Mouse (Mus musculus) stomach, postnatal 0 days (tissue): ENCODE data around the gene Ppm1k. TPM values are rescaled to one million over a fixed set of nuclear protein-coding genes. Genes with fewer than 3 reads are reported as not detected.
"Not testable (repeated sequence)": the region's sequence is repeated elsewhere in the genome, so short reads cannot be mapped to it uniquely, and the experiment has no call there.

Source experiments
- ATAC-seq: fragments of 200-750 bp; cut with Nextera tagmentation; 2 replicates; pipeline ENCODE4 v1.8.0; 2017; ENCODE audit not compliant: low FRiP score, low TSS enrichment
- DNase-seq: peaks from one replicate; pipeline ENCODE4 v3.0.0-alpha.2; 2016; ENCODE audit warnings: low spot score
- H3K27ac ChIP-seq: fragments of 300-500 bp; sonication (generic); replicated peaks from 2 replicates; pipeline ENCODE4 v1.5.1; 2014; ENCODE audit warnings: mild to moderate bottlenecking, control low read depth
- H3K27me3 ChIP-seq: fragments of 300-500 bp; sonication (generic); 2 replicates; pipeline ENCODE4 v1.6.1; 2014; ENCODE audit warnings: low read length; ENCODE audit not compliant: control insufficient read depth, insufficient read depth
- H3K36me3 ChIP-seq: fragments of 300-500 bp; sonication (generic); 2 replicates; pipeline ENCODE4 v1.6.1; 2014; ENCODE audit warnings: low read length, mixed read lengths; ENCODE audit not compliant: control insufficient read depth, insufficient read depth
- H3K4me1 ChIP-seq: fragments of 300-500 bp; sonication (generic); replicated peaks from 2 replicates; pipeline ENCODE4 v1.6.1; 2014; ENCODE audit warnings: antibody characterized with exemption; ENCODE audit not compliant: control insufficient read depth, insufficient read depth
- H3K4me2 ChIP-seq: fragments of 300-500 bp; sonication (generic); replicated peaks from 2 replicates; pipeline ENCODE4 v1.6.1; 2014; ENCODE audit warnings: low read depth, mild to moderate bottlenecking, control low read depth, moderate library complexity
- H3K4me3 ChIP-seq: fragments of 300-500 bp; sonication (generic); 2 replicates; pipeline ENCODE4 v1.5.1; 2014; ENCODE audit warnings: low read depth, low read length, control low read depth
- H3K9ac ChIP-seq: fragments of 300-500 bp; sonication (generic); 2 replicates; pipeline ENCODE4 v1.6.1; 2014; ENCODE audit warnings: mild to moderate bottlenecking, low read length, control low read depth, mixed read lengths
- H3K9me3 ChIP-seq: fragments of 300-500 bp; sonication (generic); 2 replicates; pipeline ENCODE4 v1.6.1; 2016; ENCODE audit warnings: low read length; ENCODE audit not compliant: control insufficient read depth
- CTCF ChIP-seq: IDR thresholded peaks from 2 replicates; pipeline ENCODE4 v1.5.1; 2016; ENCODE audit warnings: antibody characterized with exemption, low read depth, mild to moderate bottlenecking, moderate library complexity
- EP300 ChIP-seq: optimal IDR thresholded peaks from 2 replicates; pipeline ENCODE3; 2016; ENCODE audit warnings: antibody characterized with exemption
- WGBS: fragments of 180-500 bp; shearing (Covaris S2); extraction: QIAGEN DNeasy Blood & Tissue Kit; methylation state at CpG from one replicate; pipeline ENCODE4 v1.1.7; 2014; 5-methylcytosine and 5-hydroxymethylcytosine counted together
- polyA plus RNA-seq: library from polyadenylated mRNA; unstranded; fragments of >200 nt; fragmentation: Nextera tagmentation; extraction: Ambion mirVana; gene quantifications from 2 replicates; pipeline ENCODE4 v1.2.1, GENCODE M21; 2015

Gene Ppm1k
- polyA plus RNA-seq, 1 experiment from 2014 or later: 1.3 TPM

DNA sequence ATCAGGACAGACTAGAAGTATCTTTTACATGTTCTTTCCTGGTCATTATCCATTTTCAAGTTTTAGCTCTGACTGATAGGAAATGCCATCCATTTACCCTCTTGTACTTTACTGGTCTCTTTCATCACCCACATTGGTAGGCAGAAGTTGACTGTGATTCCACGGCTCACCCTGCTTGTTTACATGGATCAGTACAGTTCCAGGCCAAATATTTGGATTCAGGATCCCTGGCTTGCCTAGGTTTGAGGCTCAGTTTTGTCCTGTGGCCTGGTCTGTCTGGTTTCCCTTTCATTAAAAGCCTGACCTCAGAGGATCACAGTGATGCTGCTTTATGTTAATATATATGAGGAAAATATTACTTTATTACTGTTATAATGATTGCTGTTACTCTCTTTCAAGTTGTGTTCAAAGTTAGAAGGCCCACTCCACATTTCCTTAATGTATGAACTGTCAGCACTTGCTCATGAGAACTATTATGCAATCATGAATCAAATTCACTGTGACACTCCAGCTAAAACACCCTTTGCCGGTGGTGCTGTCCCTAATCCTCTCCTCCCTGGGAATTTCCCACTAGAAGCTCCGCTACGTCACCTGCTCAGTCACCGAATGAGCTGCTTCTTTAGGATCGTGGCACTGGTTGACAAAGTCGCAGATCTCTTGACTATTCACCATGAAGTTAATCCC, 21.8 kb downstream of the Ppm1k start:
- Histone ChIP-seq H3K27me3 (no peaks in the 10 kb centered on the region), H3K9ac (no peak overlapping the region), H3K36me3 (peaks cover 9% of the 10 kb centered on the region), H3K9me3 (no peaks in the 10 kb centered on the region), H3K4me3 (no peak overlapping the region), H3K4me1 (no peaks in the 10 kb centered on the region), H3K27ac (no peak overlapping the region), H3K4me2 (no peak overlapping the region)
- WGBS: 27% methylated on average over 7 of the region's 7 CpGs
- DNase-seq: no peak
- TF ChIP-seq CTCF: no peak
- TF ChIP-seq EP300: no peak
- ATAC-seq: no peak

GRCm38 (mm10) chr6:57511899-57512298, 23.4 kb downstream of the Ppm1k start:
- Histone ChIP-seq H3K36me3 (peaks cover 9% of the 10 kb centered on the region), H3K9ac (no peak overlapping the region), H3K9me3 (no peaks in the 10 kb centered on the region), H3K27me3 (no peaks in the 10 kb centered on the region), H3K4me3 (no peak overlapping the region), H3K4me1 (no peaks in the 10 kb centered on the region), H3K4me2 (no peak overlapping the region), H3K27ac (no peak overlapping the region)
- ATAC-seq: no peak
- WGBS: 89% methylated on average over 5 of the region's 5 CpGs
- TF ChIP-seq CTCF (no peak), EP300 (no peak)
- no peak for DNase-seq

- Histone ChIP-seq H3K4me1 (no peaks in the 10 kb centered on the region), H3K27ac (no peak overlapping the region), H3K36me3 (no peaks in the 10 kb centered on the region), H3K27me3 (no peaks in the 10 kb centered on the region), H3K9me3 (no peaks in the 10 kb centered on the region), H3K4me2 (no peak overlapping the region), H3K9ac (no peak overlapping the region), H3K4me3 (no peak overlapping the region)
- TF ChIP-seq CTCF (no peak), EP300 (no peak)
- DNase-seq (no peak), ATAC-seq (no peak)
- 17% methylated on average over 1 of the region's 3 CpGs for WGBS
These were observed 31.4 kb downstream of the Ppm1k start for GRCm38 (mm10) chr6:57503662-57504379.

DNA sequence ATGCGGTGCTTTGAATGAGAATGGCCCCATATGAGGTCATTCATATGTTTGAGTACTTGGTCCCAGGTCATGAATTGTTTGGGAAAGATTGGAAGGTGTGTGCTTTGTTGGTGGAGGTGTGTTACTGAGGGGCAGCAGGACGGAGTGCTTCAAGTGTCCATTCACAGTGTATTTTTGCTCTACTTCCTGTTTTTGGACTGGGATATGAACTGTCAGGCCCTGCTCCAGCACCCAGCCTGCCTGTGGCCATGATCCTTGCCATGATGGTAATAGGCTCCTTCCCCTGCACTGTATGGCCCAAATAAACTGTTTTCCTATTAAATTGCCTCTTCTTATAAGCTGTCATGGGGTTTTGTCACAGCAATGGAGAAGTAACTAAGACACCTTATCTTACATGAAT, 36.1 kb downstream of the Ppm1k start:
- ATAC-seq (no peak), DNase-seq (no peak)
- 50% methylated on average over 2 of the region's 2 CpGs for WGBS
- no peak overlapping the region for H3K4me3 ChIP-seq
- H3K27me3 ChIP-seq: no peaks in the 10 kb centered on the region
- no peaks in the 10 kb centered on the region for H3K4me1 ChIP-seq
- H3K36me3 ChIP-seq: no peaks in the 10 kb centered on the region
- no peak for TF ChIP-seq CTCF
- no peak for TF ChIP-seq EP300
- H3K4me2 ChIP-seq: no peak overlapping the region
- H3K9ac ChIP-seq: no peak overlapping the region
- no peaks in the 10 kb centered on the region for H3K9me3 ChIP-seq
- no peak overlapping the region for H3K27ac ChIP-seq

DNA sequence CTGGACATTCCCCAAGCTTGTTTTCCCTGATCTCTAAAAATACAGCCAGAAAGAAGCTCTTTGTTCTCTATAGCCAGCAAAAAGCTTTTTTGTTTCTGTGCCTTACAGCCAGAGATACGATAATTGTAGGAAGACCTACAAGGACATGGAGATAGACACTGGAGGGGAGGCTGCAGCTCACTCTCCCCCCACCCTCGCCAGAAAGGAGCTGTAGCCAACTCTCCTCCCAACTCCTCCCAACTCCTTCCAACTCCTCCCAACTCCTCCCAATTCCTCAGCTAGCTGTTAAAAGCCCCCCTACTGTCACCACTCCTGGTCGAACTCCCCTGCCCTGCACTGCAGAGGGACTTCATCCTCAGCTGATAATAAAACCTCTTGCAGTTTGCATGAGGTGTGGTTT, 67.1 kb downstream of the Ppm1k start:
- 18% methylated on average over 3 of the region's 3 CpGs for WGBS
- not testable (repeated sequence) for H3K36me3 ChIP-seq, H3K4me2 ChIP-seq, ATAC-seq, H3K4me1 ChIP-seq, H3K9ac ChIP-seq, H3K27me3 ChIP-seq, H3K27ac ChIP-seq, H3K4me3 ChIP-seq, DNase-seq, H3K9me3 ChIP-seq

Other genes with a start within 250 kb of the Ppm1k start
- gene Vmn1r16, start 206.0 kb downstream of the Ppm1k start, polyA plus RNA-seq: not detected in 2 replicates
- gene Vmn1r17, start 171.7 kb downstream of the Ppm1k start, polyA plus RNA-seq: not detected in 2 replicates
- gene Vmn1r18, start 139.7 kb downstream of the Ppm1k start, polyA plus RNA-seq: 0.02 TPM in 1 of 2 replicates, not detected in the other
- not detected in 2 replicates for gene Vmn1r19, start 131.7 kb downstream of the Ppm1k start, polyA plus RNA-seq
- not detected in 2 replicates for gene Vmn1r20, start 106.5 kb downstream of the Ppm1k start, polyA plus RNA-seq
- 0.96 and 1.4 TPM in 2 replicates for gene Herc6, start 45.5 kb upstream of the Ppm1k start, polyA plus RNA-seq
- 16.2 and 16.3 TPM in 2 replicates for gene Pyurf, start 156.6 kb upstream of the Ppm1k start, polyA plus RNA-seq
- gene Lancl2, start 167.1 kb upstream of the Ppm1k start, polyA plus RNA-seq: 9.6 and 9.8 TPM in 2 replicates